Mouse (Mus musculus) left cerebral cortex, postnatal 4 days (tissue): ENCODE measurements around the gene Pla2g5. TPM values are rescaled to one million over a fixed set of nuclear protein-coding genes. Genes with fewer than 3 reads are reported as not detected.
"Not testable (repeated sequence)": the region's sequence is repeated elsewhere in the genome, so short reads cannot be mapped to it uniquely, and the experiment has no call there.

Experiments used
- DNase-seq: peaks from one replicate; pipeline ENCODE4 v3.0.0-alpha.2; 2022
- intact Hi-C: fragments of 180-260 bp; cut with DNase I; formaldehyde crosslinking; loops from one replicate; pipeline ENCODE4 v1.15.1; 2025
- total RNA-seq, 2 experiments: library from RNA; stranded (reverse); gene quantifications; 2 replicates each; pipeline ENCODE4 v1.2.3; 2021

The Pla2g5 gene
- total RNA-seq, 2 experiments from 2014 or later = 2.4 TPM

DNA sequence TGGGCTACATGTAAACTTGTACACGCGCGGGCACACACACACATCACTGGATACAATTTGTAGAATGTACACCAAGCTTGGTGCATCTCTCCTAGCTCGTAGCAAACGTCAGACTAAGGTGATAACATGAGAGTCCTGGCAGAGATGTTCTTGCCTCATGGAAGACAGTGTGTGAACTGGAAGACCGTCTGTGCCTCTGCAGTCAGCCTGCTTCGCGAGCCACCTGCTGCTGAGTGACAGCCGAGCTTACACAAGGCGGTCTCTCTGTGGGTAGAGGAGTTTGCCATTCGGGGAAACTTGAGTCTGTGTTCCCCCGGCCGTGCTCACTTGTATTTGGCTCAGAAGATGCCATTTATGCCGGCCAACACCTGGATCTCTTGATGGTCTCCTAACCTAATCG, 4.8 kb downstream of the Pla2g5 start:
- DNase-seq = no peak
- intact Hi-C loops = loop anchor here (10.0 kb wide), 1 partner anchor 154 kb away; no protein-coding TSS in a partner anchor

DNA sequence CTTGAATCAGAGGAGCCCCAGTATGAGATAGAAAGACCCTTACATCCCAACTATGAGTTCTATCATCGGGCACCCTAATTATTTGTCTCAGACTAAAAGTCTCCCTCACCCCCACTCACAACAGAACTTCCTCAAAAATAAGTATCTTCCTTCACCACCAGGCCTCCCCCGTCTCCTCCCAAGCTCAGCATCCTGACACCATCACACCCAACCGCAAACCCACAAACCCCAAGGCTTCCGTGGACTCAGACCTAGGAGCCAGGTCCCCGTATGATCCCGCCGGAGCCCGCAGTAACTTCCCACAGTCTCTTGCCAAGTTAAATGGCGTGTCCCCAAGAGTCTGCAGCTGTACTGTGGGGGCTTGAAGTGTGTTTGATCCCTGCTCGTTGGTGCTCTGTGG, 5.7 kb downstream of the Pla2g5 start:
- intact Hi-C loops = loop anchor here (10.0 kb wide), 1 partner anchor 153 kb away; no protein-coding TSS in a partner anchor
- DNase-seq = no peak

DNA sequence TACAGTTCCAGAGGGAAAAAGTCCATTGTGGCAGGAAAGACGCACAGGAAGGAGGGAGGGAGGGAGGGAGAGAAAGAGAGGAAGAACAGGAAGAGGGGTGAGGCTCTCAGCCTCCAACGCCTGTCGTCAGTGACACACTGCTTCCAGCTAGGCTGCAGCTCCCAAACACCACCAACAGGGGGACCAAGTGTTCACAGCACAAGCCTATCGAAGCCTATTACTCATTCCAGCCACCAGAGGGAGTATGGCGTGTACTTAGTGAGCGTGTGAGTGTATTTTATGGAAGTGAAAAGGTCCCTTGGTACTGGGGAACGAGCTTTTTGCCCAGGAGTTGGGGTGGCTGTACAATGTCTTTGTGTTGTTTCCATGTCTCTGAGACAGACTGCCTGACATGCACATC, 6.8 kb downstream of the Pla2g5 start:
- intact Hi-C loops = loop anchor here (10.0 kb wide), 1 partner anchor 152 kb away; no protein-coding TSS in a partner anchor
- DNase-seq = peak; percentile 75

DNA sequence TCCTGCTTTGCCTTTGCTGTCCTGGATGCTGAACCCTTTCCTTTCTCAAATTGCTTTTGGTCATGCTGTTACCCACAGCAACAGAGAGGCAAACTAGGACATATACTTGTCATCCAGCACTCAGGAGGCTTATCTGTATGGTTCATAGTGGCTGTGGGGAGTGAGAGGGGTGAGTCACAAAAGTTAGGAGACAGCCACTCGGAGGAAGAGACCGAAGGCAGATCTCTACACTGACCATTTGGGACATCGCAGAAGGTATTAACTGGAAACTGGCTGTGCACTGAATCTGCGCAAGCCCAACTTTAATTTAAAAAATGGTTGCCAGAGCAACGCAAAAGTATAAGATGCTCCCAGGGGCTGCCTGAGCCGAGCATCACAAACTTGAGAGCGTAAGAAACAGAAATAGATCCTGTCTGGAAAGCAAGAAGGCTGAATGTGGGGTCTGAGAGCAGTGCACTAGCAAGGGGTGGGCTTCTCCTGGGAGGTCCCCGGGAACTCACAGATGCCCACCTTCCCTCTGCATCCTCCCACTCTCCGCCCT, 8.1 kb downstream of the Pla2g5 start:
- no peak for DNase-seq
- intact Hi-C loops = loop anchor here (10.0 kb wide), 1 partner anchor 150 kb away; no protein-coding TSS in a partner anchor

DNA sequence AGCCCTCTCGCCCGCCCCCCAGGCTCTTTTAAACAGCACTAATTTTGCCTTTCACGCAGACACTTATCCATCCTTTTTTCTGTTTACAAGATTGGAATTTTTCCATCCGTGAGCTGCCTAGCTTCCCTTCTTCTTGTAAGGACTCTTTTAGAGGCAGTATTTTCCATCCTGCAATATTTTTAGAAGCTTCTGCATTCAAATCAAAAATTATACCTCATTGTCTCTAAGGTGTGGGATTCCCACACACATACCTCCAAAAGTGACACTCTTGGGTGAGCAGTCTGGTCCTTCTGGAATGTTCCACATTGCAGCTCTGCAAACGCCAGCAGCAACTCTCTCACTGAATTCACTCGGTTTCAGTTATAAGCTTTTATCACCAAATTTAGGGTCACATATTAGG, 10.3 kb downstream of the Pla2g5 start:
- intact Hi-C loops = loop anchor here (10.0 kb wide), 1 partner anchor 148 kb away; no protein-coding TSS in a partner anchor
- no peak for DNase-seq

DNA sequence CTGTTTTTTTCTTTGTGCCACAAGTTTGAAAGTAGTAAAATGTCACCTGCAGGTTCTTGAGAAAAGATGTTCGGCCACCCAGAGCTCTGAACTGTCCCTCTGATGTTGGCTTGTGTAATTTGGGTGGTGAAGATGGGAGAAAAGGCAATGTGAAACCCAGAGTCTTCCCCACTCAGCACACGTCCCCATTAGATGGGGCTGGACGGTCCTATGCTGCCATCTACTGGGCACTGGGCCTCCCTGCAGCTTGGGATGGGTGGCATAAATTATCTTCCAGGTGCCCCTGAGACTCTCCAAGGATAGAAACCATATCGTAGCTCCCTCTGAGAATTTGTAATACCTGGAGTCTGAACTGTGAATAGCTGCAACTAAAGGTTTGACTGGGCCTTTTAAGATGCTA, 11.8 kb downstream of the Pla2g5 start:
- intact Hi-C loops = loop anchor here (2.0 to 10.0 kb wide), 3 partner anchors 105 to 405 kb away; no protein-coding TSS in a partner anchor
- DNase-seq = peak; percentile 77

DNA sequence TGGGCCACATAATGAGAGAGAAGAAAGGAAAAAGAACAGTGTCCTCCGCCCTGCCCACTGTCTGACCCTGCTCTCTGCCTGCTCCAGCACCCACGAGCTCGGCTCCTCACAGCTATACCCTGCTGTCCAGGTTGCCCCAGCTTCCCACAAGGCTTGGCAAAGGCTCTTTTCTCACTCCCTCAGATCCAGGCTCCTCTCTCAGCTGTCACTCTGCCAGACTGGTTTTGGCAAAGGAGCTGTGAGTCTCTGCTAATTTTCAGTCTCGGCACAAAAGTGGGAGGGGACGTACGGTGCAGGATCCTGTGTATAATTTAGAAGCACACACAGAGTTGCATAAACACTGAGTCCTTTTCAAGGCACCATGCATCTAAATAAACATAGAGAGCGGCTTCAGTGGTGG, 21.9 kb downstream of the Pla2g5 start:
- DNase-seq = peak; percentile 81
- intact Hi-C loops = no loop called here

DNA sequence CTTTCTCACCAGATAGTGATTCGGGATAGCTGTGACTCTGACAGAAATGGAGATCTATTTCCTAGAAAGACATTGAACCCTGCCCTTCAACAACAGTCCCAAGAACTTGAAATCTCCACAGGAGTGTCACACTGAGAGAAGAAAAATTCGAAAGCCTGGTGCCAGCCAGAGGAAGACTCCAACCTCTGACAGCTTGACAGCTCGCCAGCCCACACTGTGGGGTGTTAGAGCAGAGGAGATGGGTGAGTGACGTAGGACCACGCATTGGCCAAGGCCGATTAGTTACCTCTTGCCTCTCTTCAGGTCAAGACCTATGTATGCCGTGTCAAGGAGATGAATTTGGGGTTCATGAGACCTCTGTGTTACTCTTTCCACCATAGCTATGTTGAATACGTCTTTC, 22.6 kb downstream of the Pla2g5 start:
- DNase-seq = peak; percentile 28
- intact Hi-C loops = no loop called here

DNA sequence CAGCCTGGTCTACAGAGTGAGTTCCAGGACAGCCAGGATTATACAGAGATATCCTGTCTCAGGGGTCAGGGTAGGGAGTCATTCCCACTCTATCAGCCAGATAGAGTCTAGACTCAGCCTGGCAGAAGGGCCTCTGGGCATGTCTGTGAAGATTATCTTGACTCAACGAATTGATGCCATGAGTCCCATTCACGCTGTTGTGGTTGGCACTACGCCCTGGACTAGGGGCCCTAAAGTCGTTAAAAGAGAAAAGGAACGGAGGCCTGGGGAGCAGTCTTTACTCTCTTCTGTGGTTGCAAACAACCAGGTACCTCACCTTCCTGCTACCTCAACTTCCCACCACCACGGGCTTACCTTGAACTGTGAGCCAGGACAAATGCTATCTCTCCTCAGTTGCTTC, 23.5 kb downstream of the Pla2g5 start:
- intact Hi-C loops = no loop called here
- peak; percentile 62 for DNase-seq

DNA sequence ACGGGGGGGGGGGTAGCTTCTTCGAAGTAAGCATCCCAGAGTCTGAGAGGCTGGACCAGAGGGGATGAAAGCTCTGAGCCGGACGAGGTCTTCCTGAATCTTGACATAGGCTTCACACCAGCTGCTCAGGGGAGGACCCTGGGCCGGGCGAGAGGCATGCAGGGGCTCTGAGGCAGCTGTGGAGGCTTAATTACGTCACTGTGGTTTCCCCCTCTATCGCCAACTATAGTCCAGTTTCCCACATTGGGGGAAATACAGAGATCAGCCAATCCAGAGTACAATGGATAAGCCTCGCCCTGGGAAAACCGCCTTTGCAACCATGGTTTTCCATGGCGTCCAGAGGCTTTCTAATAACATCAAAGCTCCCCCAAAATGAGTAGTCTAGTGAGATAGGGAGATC, 36.1 kb downstream of the Pla2g5 start:
- intact Hi-C loops = no loop called here
- no peak for DNase-seq

DNA sequence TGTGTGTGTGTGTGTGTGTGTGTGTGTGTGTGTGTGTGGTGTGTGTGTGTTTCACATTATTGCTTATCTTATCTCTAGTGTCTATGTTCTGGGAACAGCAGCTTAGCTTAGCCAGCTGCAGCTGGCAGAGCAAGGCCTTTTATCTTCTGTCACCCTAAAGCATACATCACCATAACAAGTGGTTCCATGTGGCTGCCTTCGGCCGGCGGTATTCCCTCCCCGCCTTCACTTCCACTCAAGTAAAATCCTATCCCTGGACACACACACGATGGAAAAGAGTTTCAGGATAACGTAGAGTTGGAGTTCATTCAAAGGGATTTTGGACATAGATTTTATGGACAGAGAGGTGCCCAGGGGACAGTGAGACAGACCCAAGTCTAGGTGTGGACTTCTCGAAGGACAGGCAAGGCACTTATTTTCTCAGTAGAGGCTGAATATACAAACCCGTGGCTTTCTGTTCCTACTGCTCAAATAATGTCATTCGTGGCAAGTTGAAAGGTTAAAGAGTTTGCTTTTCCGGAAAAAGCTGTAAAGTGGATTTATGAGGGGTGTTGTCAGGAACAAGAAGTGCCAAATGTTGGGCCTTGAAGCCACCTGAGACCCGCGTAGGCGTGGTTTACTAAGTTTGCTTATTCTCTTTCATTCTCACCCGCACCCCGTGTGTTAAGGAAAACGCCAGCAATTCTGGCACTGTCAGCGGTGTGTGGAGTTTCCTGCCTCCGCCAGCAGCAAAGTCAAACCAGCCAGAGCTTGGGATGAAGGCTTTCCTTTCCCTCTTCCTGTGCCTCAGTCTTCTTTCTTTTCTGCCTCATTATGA, 37.3 kb downstream of the Pla2g5 start:
- DNase-seq = no peak
- intact Hi-C loops = no loop called here

DNA sequence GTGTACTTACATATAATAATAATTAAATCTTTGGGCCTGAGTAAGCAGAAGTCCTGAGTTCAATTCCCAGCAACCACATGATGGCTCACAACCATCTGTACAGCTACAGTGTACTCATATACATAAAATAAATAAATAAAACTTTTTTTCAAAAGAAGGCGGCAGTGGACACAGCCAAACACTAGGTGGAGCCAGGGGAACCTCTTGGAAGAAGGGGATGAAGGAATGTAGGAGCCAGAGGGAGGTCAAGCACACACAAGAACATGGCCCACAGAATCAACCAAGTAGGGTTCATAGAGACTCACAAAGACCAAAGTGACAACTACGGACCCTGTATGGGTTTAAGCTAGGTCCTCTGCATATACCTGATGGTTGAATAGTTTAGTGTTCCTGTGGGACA, 38.6 kb downstream of the Pla2g5 start:
- no peak for DNase-seq
- intact Hi-C loops = no loop called here

DNA sequence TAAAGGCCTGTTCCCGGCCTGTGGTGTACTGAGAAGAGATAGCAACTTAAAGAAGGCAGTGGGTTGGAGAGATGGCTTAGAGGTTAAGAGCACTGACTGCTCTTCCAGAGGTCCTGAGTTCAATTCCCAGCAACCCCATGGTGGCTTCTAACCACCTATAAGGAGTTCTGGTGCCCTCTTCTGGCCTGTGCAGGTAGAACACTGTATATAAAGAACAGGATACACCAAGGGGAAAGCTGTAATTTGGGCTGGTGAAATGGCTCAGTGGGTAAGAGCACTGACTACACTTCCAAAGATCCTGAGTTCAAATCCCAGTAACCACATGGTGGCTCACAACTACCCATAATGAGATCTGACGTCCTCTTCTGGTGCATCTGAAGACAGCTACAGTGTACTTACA, 39.1 kb downstream of the Pla2g5 start:
- DNase-seq, intact Hi-C loops: not testable (repeated sequence)

DNA sequence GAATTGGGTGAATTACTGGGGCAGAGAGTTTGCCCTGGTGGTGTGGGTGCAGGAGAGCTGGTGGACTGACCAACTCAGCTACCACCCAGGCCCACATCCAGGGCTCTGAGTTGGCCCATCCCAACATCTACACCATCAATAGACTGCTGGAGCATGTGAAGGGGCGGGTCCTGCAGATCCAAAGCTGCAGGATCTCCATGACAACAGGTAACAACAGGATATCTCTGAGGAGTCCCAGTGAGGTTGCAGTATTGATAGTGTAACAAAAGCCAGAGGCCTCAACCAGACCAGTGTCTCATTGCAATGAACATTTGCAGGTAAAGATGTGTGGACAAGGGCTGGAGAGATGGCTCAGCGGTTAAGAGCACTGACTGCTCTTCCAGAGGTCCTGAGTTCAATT, 42.2 kb downstream of the Pla2g5 start:
- no peak for DNase-seq
- intact Hi-C loops = no loop called here

DNA sequence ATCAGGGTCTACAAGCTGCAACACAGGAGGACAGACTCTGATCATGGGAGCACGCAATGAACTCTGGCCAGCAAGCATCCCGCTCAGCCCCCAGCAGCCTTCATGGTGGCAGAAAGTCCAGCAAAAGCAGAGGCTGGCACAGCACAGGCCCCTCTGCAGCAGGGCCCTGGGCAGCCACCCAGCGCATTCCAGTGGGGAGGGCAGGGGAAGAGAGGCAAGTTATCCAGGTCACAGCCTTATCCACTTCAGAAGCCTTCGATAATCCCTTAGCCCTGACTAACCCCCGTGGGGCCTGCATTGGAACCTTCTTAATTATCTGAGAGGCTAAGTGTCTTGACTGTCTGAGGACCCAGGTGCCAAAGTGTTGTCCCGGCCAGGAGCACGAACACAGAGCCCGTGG, 44.2 kb downstream of the Pla2g5 start:
- intact Hi-C loops = no loop called here
- peak; percentile 69 for DNase-seq

DNA sequence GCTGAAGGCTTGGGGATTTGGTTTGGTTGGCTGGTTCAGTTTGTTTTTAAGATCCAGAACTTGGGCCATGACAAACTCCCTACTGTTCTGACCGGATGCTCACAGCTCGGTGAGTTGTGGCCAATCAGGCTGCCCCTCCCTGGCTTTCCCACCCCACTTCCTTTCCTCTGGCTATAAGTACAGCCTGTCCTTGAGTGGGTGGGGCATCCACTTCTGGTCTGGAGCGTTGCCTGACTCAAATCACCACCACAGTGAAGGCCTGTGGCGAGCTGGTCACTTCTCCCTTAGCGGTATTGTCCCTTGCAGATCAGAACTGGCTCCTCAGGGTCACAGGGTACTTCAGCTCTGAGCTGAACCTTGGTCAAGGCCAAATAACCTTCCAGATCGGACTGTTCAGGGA, 45.5 kb downstream of the Pla2g5 start:
- intact Hi-C loops = no loop called here
- no peak for DNase-seq

DNA sequence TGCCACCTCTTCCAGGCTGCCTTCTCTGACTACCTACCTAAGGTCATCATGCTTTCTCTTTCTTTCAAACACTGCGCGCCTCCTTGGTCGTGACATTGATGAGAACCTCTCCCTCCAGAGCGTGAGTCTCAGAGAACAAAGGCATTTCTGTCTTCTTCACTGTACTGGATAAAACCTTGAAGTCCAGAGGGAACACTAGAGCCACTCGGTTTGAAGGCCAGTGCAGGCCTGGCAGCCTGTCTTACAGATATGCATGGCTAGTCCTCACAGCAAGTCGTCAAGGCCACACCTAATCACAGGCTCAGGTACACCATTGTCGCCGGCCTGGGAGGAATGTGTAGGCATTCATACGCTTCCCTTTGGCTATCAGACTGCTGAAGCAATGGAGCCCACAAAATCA, 47.1 kb downstream of the Pla2g5 start:
- intact Hi-C loops = no loop called here
- no peak for DNase-seq

DNA sequence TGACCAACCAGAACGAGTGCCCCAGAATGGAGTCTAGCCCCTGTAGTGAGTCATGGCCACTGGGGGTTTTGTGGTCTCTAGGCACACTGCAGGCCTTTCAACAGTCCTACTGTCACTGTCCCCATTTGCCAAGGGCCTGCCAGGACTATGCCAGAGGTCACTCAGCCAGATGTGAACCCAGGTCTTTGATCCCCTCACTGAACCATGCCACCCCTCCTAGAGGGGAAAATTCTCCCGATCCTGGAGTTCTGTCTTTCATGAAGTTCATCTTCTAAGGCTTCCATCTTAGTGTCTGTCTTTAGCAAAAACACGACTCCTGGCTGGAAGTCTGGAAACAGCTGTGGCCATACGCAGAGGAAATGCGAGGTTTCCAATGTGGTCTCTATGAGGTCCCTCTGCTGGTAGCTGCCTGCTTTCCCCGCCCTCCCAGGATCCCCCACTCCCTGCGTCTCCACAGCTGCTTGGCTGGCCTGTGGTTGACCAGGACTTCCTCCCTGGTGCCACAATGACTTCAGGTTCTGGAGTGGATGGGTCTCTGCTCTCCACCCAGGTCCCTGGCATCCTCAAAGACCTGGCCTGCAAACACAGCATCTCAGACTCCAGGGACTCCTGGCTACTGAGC, 56.3 kb downstream of the Pla2g5 start:
- no peak for DNase-seq
- intact Hi-C loops = no loop called here

DNA sequence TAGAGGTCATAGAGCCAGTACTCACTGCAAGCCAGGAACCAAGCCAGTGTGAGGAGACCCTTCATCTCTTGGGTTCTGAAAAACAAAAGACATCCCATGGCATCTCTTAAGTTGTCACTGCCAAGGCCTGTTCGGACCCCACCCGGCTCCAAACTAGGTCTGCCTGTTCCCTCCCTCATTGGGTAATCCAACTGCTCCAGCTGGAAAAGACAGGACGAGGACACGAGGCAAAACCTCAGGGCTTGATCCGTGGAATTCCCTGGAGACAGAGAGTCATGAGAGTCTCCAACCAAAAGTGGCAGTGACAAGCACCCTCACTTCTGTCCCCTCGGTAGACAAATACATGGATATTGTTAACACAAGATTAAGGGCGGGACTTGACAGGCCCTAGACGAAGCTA, 57.1 kb downstream of the Pla2g5 start:
- DNase-seq = no peak
- intact Hi-C loops = no loop called here

DNA sequence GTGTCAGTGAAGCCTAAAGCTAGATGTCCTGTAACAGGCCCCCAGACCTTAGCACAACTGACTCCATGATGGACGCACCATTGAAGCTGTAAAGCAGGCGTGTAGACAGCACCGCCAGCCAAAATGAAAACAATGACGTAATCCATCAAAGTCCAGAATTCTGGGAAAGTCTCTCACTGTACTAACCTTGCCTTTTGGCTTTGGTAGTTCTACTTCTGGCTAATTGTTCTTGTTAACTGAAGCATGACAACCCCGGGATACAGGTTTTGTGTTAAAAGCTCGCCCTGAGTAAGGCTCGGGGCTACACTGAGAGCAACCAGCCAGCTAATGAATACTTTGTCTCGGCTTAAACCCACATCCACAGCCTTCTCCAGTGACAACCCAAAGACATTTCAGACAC, 58.0 kb downstream of the Pla2g5 start:
- no peak for DNase-seq

DNA sequence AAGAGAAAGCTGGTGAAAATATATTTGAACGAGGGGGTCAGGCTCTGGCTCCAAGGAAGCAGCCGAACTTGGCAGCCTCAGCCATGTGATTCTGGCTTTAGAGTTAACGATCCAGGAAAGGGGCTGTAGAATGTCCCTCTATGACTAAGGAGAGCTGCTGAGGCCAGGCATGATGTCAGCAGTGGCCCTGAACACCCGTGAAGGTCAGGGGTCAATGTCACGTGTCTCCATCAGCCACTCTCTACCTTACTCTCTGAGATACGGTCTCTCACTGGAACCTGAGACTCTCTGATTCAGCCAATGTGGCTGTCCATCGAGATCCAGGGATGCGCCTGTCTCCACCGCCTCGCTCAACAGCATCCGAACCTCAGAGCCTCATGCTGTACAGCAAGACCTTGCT, 60.4 kb downstream of the Pla2g5 start:
- DNase-seq = no peak
- intact Hi-C loops = no loop called here

More for the DNA sequence above, 58.0 kb downstream of the Pla2g5 start:
- intact Hi-C loops = no loop called here

DNA sequence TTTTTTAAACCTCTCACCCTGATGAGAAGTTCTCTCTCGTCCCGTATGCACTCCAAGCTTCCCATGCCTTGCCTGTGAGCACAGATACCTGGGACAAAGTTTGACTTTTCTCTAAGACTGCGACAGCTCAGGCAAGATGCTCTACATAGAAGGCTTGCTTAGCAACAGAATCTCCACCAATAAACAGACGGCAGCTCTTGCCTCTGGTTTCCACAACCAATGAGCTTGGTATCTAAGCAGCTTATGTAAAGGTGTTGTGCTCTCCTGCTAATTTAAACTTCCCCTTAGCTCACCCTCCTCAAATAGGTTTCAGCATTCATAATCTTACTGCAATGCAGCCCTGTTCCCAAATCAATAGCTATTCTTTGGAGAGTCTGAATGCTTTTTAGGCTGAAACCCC, 61.7 kb downstream of the Pla2g5 start:
- intact Hi-C loops = no loop called here
- no peak for DNase-seq
